Mouse (Mus musculus) lung, postnatal 14 days (tissue): ENCODE data around the gene Ppp2r1b.
"Not testable (repeated sequence)": the region's sequence is repeated elsewhere in the genome, so short reads cannot be mapped to it uniquely, and the experiment has no call there.

Experiments
- DNase-seq: peaks from one replicate; pipeline ENCODE4 v3.0.0; 2021

Gene Ppp2r1b

DNA sequence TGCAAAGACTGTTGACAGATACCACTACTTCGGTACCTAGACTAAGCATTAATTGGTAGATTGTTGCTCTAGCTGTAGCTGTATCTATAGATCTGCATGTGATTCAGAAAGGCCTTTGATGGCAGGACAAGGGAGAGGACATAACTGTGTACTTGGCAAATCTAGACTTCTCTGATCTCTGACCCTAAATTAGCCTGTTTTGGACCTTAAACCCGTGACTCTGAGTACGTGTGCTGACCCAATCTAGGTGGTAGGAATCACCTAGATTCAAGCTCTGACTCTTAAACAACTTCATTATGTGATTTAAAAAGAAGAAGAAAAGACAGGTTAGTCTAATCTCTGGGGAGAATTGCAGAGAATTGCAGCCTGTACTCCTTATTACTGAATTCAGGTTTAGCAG is at the start of gene Ppp2r1b:
Gene Ppp2r1b (plus strand): TSS at position 221 of the 400 bp plus-strand sequence.
- no peak for DNase-seq

DNA sequence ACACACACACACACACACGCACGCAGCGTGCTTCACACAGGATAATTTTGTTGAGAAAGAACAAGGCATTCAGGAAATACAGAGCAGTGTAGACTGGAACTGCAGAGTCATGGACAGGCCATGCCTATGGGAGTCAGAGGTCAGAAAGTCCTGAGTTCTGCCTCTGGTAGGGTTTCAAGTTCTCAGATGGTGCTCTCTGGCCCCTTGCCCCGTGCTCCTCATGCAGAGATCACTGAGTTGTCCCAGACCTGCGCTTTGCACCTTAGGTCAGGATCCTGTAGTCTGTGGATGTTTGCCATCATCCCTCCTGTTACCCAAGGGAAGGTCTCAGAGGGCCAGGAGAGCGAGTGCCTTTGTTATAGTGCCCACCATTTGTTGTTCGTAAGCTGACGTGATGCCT is 48.3 kb upstream of the Ppp2r1b start:
- no peak for DNase-seq

DNA sequence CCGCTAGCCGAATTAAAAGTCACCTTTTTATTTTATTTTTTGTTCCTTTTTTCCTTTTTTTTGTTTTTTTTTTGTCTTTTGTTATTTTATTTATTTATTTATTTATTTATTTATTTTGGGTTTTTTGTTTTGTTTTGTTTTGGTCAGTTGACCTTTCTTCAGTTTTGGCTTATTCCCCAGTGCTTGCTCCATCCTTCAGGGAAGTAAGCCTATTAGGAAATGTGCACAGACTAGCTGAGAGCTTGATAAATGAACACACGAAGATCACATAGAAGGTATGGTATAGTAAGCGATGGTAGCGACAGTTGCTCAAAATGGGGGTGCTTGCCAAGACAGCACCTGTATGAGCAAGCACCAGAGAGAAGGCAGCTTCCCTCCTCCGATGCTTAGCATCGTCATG is 47.5 kb upstream of the Ppp2r1b start:
- no peak for DNase-seq

GRCm38 (mm10) chr9:50798368-50798767 is 46.7 kb upstream of the Ppp2r1b start:
- DNase-seq, result peak; percentile 54

GRCm38 (mm10) chr9:50800985-50801384 is 44.1 kb upstream of the Ppp2r1b start:
- DNase-seq, result peak; percentile 75

DNA sequence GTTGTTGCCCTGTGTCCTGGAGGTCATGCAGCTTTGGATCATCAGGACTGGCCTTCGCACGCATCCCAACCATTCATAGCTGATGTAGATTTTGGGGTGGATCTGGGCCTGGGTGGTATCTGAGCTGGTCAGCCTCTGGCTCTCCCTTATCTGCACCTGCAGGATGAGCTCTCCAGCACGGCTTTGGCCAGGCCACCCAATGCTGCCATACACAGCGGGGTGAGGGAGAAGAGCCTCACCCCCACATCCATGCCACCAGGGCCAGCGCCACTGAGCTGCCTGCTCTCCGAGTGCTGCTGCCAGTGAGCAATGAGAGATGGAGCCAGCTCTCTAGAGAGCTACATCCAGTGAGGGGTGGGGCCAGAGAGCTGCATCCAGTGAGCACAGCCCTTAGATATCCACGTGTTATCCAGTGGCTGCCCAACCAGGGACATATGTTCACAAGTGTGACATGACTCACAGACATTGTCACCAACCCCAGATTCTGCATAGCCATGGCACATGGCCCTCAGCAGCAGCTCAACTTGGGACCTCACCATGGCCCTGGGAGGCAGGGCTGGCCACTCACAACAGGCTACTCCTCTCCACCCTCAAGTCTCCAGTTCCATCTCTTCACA is 41.9 kb upstream of the Ppp2r1b start:
- no peak for DNase-seq

GRCm38 (mm10) chr9:50808471-50808870 is 36.6 kb upstream of the Ppp2r1b start:
- DNase-seq, result peak; percentile 17

- DNase-seq, result no peak
These were observed 36.0 kb upstream of the Ppp2r1b start for GRCm38 (mm10) chr9:50809146-50809545.

DNA sequence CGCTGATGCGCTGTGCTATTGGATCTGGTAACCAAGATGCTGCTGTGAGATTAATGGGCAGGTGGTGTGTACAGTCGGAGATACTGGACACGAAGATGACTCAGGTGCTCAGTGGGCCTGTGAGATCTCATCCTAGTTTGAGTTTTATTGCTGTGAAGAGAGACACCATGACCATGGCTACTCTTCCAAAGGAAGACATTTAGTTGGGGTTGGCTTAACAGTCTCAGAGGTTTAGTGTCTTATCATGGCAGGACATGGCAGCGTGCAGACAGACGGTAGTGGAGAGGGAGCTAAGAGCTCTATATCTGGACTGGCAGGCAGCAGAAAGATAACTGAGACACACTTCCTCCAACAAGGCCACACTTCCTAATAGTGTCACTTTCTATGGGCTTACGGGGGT is 33.9 kb upstream of the Ppp2r1b start:
- no peak for DNase-seq

GRCm38 (mm10) chr9:50811746-50812145 is 33.4 kb upstream of the Ppp2r1b start:
- DNase-seq, result no peak

DNA sequence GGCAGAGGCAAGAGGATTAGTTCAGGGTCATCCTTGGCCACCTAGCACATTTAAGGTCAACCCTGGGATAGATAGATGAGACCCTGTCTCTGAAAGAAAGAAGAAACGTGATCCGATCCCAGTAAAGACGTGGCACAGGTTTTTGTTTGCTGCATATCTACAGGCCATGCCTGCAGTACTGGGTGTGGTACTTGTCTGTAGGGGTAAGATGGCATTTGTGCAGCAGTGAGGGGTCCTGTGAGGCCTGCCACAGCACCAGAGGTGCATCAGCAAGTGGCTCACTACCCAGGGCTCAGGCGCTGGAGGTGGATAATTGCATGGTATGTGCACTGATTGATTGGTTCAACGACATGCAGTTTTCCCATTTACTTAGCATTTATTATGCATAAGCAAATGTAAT is 31.3 kb upstream of the Ppp2r1b start:
- no peak for DNase-seq

DNA sequence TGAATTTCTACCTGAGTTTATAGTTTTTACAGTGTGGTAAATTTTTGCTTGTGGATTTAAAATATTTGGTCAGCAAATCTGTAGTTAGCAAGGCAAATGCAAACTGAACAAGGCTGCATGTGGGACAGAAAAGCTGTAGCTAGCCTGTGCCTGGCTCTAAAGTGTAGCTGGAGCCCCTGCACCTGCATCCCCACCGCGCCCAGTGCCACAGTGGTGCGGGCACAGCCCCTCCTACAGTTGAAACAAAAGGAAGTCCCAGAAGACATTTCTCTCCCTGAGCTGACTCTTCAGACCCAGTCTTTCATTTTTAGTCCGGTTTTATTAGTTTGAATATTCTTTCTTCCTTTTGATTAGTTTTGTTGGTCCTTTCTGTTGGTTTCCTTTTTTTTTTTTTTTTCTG is 29.4 kb upstream of the Ppp2r1b start:
- DNase-seq, result no peak

DNA sequence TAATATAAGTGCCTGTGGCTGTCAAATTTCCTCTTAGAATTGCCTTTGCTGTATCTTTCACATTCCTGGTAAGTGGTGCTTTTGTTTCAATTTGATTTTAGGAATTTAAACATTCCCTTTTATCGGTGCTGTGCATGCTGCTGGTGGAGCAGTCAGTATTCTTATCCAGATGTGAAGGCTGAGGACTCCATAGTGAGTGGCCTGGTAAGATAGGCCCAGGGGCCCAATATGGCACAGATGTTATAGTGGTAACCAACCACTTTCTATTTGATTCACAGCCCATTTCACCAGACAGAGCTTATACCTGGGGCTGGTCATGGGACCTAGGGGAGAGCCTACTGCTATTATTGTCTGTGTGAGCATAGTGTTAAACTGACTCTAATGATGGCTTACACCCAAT is 28.6 kb upstream of the Ppp2r1b start:
- no peak for DNase-seq

DNA sequence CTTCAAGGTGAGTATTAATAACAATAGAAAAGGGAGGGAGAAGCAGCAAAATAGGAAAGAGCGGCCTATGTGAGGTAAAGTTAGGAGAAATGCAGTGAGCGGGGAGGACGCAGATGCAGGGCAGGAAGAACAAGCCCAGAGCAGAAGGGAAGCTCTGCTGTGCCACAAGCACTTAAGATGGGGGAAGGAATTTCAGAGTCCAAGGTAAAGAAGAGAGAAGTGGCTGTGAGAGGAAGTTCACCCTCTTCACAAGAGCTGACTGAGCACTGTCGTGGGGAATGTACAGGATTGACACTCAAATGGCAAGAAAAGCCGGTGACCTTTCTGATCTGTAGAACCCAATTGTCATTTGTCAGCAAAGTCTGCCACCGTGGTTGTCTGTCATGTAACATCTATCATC is 27.1 kb upstream of the Ppp2r1b start:
- DNase-seq, result no peak

DNA sequence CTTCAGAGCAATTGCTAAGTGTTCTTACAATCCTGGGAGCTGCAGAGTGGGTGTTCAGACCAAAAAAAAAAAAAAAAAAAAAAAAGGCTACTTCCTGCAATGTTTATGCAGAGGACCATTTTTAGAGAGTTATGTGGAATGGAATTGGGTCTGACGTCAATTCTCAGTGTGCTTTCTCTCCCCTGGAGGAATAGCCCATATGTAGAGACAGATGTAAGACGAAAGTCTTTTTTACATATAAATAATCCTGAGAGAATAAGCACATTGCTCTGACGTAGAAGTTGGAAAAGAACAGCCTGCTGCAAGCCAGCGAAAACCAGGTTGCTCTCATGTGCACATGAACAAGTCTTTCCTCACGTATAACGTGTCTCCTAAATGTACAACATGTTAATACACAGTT is 25.4 kb upstream of the Ppp2r1b start:
- no peak for DNase-seq

DNA sequence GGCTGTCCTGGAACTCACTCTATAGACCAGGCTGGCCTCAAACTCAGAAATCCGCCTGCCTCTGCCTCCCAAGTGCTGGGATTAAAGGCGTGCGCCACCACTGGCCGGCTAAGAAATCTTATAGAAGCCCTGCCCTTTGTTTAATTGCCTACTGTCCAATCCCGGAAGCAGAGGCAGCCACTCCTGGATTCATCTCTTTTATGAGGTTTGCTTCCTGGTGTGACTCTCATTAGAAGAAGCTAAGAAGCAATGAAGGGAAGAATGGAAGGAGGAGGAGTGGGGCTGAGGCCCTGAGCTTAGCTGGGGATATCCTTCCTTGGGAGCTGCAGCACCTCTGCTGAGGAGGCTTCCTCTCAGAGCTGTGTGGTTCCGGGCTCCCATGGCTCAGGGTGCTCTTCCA is 23.4 kb upstream of the Ppp2r1b start:
- no peak for DNase-seq

GRCm38 (mm10) chr9:50822216-50822615 is 22.9 kb upstream of the Ppp2r1b start:
- DNase-seq, result no peak

- no peak for DNase-seq
These were observed 21.2 kb upstream of the Ppp2r1b start for GRCm38 (mm10) chr9:50823779-50824453.

DNA sequence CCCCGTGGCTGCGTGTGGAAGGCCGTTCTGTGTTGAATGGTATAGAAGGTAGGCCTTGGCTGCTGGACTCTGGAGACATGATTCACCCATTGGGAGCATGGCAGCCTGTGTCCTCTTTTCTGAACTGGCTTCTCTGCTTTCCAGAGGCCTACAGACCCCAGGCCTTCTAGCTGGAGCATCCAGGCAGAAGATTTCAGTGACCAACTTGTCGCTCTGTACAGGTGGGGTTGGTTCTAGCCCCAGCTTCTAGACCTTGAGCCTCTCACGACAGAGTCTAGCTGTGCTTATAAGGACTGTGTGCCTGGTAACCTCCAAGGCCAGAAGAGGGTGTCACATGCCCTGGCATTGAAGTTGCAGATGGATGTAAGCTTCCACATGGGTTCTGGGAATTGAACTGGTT is 13.6 kb upstream of the Ppp2r1b start:
- no peak for DNase-seq

DNA sequence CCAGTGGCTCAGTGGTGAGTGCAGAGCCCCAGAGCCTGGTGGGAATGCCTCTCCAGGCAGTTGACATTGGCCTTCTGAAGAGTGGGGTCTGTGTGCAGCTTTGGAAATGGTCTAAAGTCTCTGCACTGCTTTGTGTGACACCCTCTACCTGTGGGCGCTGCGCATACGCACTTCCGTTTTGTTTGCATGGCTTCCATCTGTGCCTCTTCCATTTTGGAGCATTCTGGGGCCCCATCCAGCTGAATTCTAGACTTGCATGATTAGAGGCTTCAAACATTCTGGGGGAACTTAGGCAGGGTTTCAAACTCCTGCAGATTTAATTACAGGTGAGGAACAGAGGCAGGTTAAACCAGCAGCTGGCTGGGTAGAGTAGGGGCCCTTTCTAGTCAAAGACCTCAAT is 12.9 kb upstream of the Ppp2r1b start:
- DNase-seq, result no peak

DNA sequence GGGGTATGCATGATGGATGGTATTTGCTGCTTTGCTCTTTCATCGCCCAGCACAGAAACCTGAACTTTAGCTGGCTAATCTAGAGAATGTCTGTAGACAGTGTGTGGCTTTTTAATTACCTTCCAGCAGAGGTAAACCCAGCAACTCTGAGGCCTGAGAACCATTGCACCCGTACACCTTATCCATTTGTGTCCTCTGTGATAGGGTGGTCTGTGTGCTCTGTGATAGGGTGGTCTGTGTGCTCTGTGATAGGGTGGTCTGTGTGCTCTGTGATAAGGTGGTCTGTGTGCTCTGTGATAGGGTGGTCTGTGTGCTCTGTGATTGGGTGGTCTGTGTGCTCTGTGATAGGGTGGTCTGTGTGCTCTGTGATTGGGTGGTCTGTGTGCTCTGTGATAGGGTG is 12.5 kb upstream of the Ppp2r1b start:
- DNase-seq, result not testable (repeated sequence)

- no peak for DNase-seq
These were observed 11.3 kb upstream of the Ppp2r1b start for GRCm38 (mm10) chr9:50833786-50834185.

GRCm38 (mm10) chr9:50835068-50835705 is 9.9 kb upstream of the Ppp2r1b start:
- peak; percentile 72 for DNase-seq

DNA sequence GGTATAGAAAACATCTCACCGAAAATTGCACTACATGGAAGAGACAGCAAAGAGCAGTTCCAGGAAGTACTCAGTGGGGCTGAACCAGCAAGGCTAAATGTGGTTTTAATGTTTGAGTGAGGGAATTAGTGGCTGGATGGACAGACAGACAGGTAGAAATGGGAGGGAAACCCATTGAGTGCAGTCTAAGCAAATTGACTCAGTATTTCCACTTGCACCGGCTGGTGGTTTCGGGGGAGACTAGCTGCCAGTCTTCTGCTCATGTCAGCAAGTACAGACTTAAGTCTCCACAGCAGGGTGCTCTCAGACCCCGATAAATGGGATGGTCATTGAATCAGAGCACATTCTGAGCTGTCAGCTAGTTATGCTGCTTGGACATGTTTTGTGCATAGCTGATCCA is 9.0 kb upstream of the Ppp2r1b start:
- no peak for DNase-seq
